Comparison of ENCODE assay signal across 23 mouse cellular contexts in the genomic region with DNA sequence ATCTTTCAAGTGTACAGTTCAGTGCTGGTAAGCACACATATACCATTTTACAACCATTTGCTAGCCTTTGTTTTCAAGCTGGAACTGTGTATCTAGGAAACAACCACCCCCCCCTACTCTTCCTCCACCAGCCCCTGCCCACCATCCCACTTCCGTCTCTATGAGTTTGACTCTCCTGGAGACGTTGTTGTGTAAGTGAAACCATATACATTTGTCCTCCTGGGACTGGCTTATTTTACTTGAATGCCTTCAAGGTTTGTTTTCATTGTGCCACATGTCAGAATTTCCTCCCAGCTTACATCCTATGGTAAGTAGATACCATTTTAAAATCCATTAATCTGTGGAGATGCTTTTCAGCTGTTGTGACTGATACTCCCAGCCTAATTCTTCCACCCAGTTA.
DNase-seq lines count a peak whose midpoint lies in the region; ATAC-seq and TF ChIP-seq lines count a peak whose summit lies in the region.
"Had no signal": no experiment of that assay in that cellular context is flagged by ENCODE, and none has a peak within 500 bp of the region (broad histone marks: within the 10 kb centered on the region; RNA-seq: fewer than 3 reads in every experiment).

No protein-coding gene starts in this region.

- no peak for ATAC-seq in embryonic facial prominence, embryonic 11.5 days (replicated peaks; ENCODE audit: insufficient number of reproducible peaks, low FRiP score, low TSS enrichment, low read depth)
- no peak for ATAC-seq in intestine, embryonic 14.5 days (replicated peaks; ENCODE audit: low FRiP score, low TSS enrichment, low read depth)
- no peak for ATAC-seq in intestine, postnatal 0 days
- no peak for ATAC-seq in kidney, postnatal 0 days (replicated peaks; ENCODE audit: low FRiP score, low read depth)
- no peak for ATAC-seq in stomach, embryonic 14.5 days (ENCODE audit: insufficient number of reproducible peaks, insufficient read depth, low FRiP score, low read depth)
- ATAC-seq in stomach, postnatal 0 days (ENCODE audit: low FRiP score, low TSS enrichment), result no peak
- ATAC-seq: CD4-positive, CD25-positive, alpha-beta regulatory T cell, adult 4 months; forebrain, embryonic 13.5 days; forebrain, postnatal 0 days had no signal

- H3K4me3 ChIP-seq in embryonic facial prominence, embryonic 11.5 days (ENCODE audit: low read depth, low read length), result no peak overlapping the region
- no peak overlapping the region for H3K4me3 ChIP-seq in embryonic facial prominence, embryonic 10.5 days
- H3K4me3 ChIP-seq in intestine, embryonic 14.5 days (ENCODE audit: low read depth, low read length), result no peak overlapping the region
- H3K4me3 ChIP-seq in intestine, postnatal 0 days (ENCODE audit: low read depth, low read length), result no peak overlapping the region
- no peak overlapping the region for H3K4me3 ChIP-seq in kidney, postnatal 0 days (replicated peaks; ENCODE audit: low read depth, low read length)
- no peak overlapping the region for H3K4me3 ChIP-seq in stomach, embryonic 14.5 days (ENCODE audit: low read depth, low read length)
- H3K4me3 ChIP-seq in stomach, postnatal 0 days (ENCODE audit: low read depth, low read length), result no peak overlapping the region
- H3K4me3 ChIP-seq: embryonic facial prominence, embryonic 13.5 days; forebrain, embryonic 13.5 days; heart, adult 2 months; heart, embryonic 15.5 days had no signal

- H3K9ac ChIP-seq in embryonic facial prominence, embryonic 11.5 days (replicated peaks; ENCODE audit: low read length), result no peak overlapping the region
- no peak overlapping the region for H3K9ac ChIP-seq in intestine, embryonic 14.5 days (ENCODE audit: low read length)
- H3K9ac ChIP-seq in intestine, postnatal 0 days (ENCODE audit: low read depth, low read length), result no peak overlapping the region
- no peak overlapping the region for H3K9ac ChIP-seq in kidney, postnatal 0 days (ENCODE audit: low read depth, low read length)
- H3K9ac ChIP-seq in stomach, embryonic 14.5 days (replicated peaks; ENCODE audit: low read depth, low read length), result no peak overlapping the region
- H3K9ac ChIP-seq in stomach, postnatal 0 days (ENCODE audit: low read length), result no peak overlapping the region
- H3K9ac ChIP-seq: embryonic facial prominence, embryonic 13.5 days; forebrain, embryonic 13.5 days; forebrain, postnatal 0 days; heart, embryonic 15.5 days had no signal

- no peaks in the 10 kb centered on the region for H3K4me1 ChIP-seq in embryonic facial prominence, embryonic 11.5 days (ENCODE audit: control insufficient read depth, insufficient read depth, low read length)
- peaks cover 11% of the 10 kb centered on the region; the same call in 1 of the 2 replicates for H3K4me1 ChIP-seq in embryonic facial prominence, embryonic 10.5 days
- H3K4me1 ChIP-seq in intestine, embryonic 14.5 days (replicated peaks; ENCODE audit: control insufficient read depth, insufficient read depth, low read length), result 0 out of 2 replicates have a peak, but pooled peaks cover 2% of the 10 kb centered on the region
- no peaks in the 10 kb centered on the region for H3K4me1 ChIP-seq in intestine, postnatal 0 days (replicated peaks; ENCODE audit: control insufficient read depth, insufficient read depth, low read length)
- H3K4me1 ChIP-seq in kidney, postnatal 0 days (replicated peaks; ENCODE audit: insufficient read depth, low read length), result no peaks in the 10 kb centered on the region; the same call in 1 of the 2 replicates
- no peaks in the 10 kb centered on the region for H3K4me1 ChIP-seq in stomach, embryonic 14.5 days (ENCODE audit: control insufficient read depth, insufficient read depth, low read length)
- H3K4me1 ChIP-seq in stomach, postnatal 0 days (replicated peaks; ENCODE audit: control insufficient read depth, insufficient read depth), result no peaks in the 10 kb centered on the region
- H3K4me1 ChIP-seq: forebrain, embryonic 13.5 days; heart, embryonic 15.5 days had no signal

- no peaks in the 10 kb centered on the region for H3K27me3 ChIP-seq in embryonic facial prominence, embryonic 11.5 days (ENCODE audit: control insufficient read depth, insufficient read depth, low read length)
- H3K27me3 ChIP-seq in embryonic facial prominence, embryonic 10.5 days (replicated peaks; ENCODE audit: low read depth, poor library complexity, severe bottlenecking), result no peaks in the 10 kb centered on the region
- no peaks in the 10 kb centered on the region for H3K27me3 ChIP-seq in intestine, embryonic 14.5 days (replicated peaks; ENCODE audit: control insufficient read depth, insufficient read depth, low read length)
- no peaks in the 10 kb centered on the region for H3K27me3 ChIP-seq in intestine, postnatal 0 days (replicated peaks; ENCODE audit: control insufficient read depth, insufficient read depth, low read length)
- H3K27me3 ChIP-seq in kidney, postnatal 0 days (ENCODE audit: insufficient read depth, low read length), result no peaks in the 10 kb centered on the region
- H3K27me3 ChIP-seq in stomach, embryonic 14.5 days (ENCODE audit: control insufficient read depth, insufficient read depth, low read length), result no peaks in the 10 kb centered on the region
- H3K27me3 ChIP-seq in stomach, postnatal 0 days (ENCODE audit: control insufficient read depth, insufficient read depth, low read length), result no peaks in the 10 kb centered on the region
- H3K27me3 ChIP-seq: embryonic facial prominence, embryonic 13.5 days; forebrain, embryonic 13.5 days; heart, embryonic 15.5 days had no signal

- 21% methylated on average over 2 of the region's 2 CpGs for WGBS in embryonic facial prominence, embryonic 11.5 days
- WGBS in embryonic facial prominence, embryonic 10.5 days, result 34% methylated on average over 2 of the region's 2 CpGs
- 43% methylated on average over 2 of the region's 2 CpGs for WGBS in intestine, embryonic 14.5 days
- WGBS in intestine, postnatal 0 days, result 58% methylated on average over 2 of the region's 2 CpGs
- 25% methylated on average over 2 of the region's 2 CpGs for WGBS in kidney, postnatal 0 days
- WGBS in stomach, embryonic 14.5 days, result 33% methylated on average over 2 of the region's 2 CpGs
- 58% methylated on average over 2 of the region's 2 CpGs for WGBS in stomach, postnatal 0 days

- no peak for TF ChIP-seq CTCF in intestine, postnatal 0 days (IDR thresholded peaks at IDR 0.05; ENCODE audit: low read depth)
- no peak for TF ChIP-seq CTCF in kidney, postnatal 0 days (IDR thresholded peaks at IDR 0.05; ENCODE audit: low read depth)
- TF ChIP-seq CTCF in stomach, postnatal 0 days (IDR thresholded peaks at IDR 0.05; ENCODE audit: low read depth), result no peak

- no peak overlapping the region for H3K27ac ChIP-seq in embryonic facial prominence, embryonic 11.5 days (replicated peaks; ENCODE audit: low read depth, low read length)
- no peak overlapping the region for H3K27ac ChIP-seq in embryonic facial prominence, embryonic 10.5 days (replicated peaks)
- H3K27ac ChIP-seq in intestine, embryonic 14.5 days (ENCODE audit: low read depth), result peak overlapping the region; percentile 13; the same call in 1 of the 2 replicates
- no peak overlapping the region for H3K27ac ChIP-seq in intestine, postnatal 0 days (ENCODE audit: low read depth, low read length)
- H3K27ac ChIP-seq in kidney, postnatal 0 days, result no peak overlapping the region
- H3K27ac ChIP-seq in stomach, embryonic 14.5 days (ENCODE audit: low read length), result peak overlapping the region; percentile 0; the same call in 1 of the 2 replicates
- no peak overlapping the region for H3K27ac ChIP-seq in stomach, postnatal 0 days (replicated peaks)
- H3K27ac ChIP-seq: embryonic facial prominence, embryonic 13.5 days; forebrain, embryonic 13.5 days; heart, adult 2 months; heart, embryonic 15.5 days had no signal

- TF ChIP-seq EP300 in stomach, postnatal 0 days (optimal IDR thresholded peaks at IDR 0.05), result no peak

- H3K9me3 ChIP-seq in embryonic facial prominence, embryonic 11.5 days (replicated peaks; ENCODE audit: control insufficient read depth, low read length), result no peaks in the 10 kb centered on the region
- H3K9me3 ChIP-seq in embryonic facial prominence, embryonic 10.5 days, result no peaks in the 10 kb centered on the region
- no peaks in the 10 kb centered on the region for H3K9me3 ChIP-seq in intestine, embryonic 14.5 days (ENCODE audit: control insufficient read depth, low read length)
- no peaks in the 10 kb centered on the region for H3K9me3 ChIP-seq in intestine, postnatal 0 days (ENCODE audit: control insufficient read depth)
- no peaks in the 10 kb centered on the region for H3K9me3 ChIP-seq in kidney, postnatal 0 days (replicated peaks; ENCODE audit: low read length)
- no peaks in the 10 kb centered on the region for H3K9me3 ChIP-seq in stomach, embryonic 14.5 days (ENCODE audit: control insufficient read depth, low read depth, low read length)
- H3K9me3 ChIP-seq in stomach, postnatal 0 days (ENCODE audit: control insufficient read depth, low read length), result no peaks in the 10 kb centered on the region
- H3K9me3 ChIP-seq: embryonic facial prominence, embryonic 13.5 days; forebrain, embryonic 13.5 days; heart, embryonic 15.5 days had no signal

- H3K36me3 ChIP-seq in embryonic facial prominence, embryonic 11.5 days (replicated peaks; ENCODE audit: control insufficient read depth, insufficient read depth, low read depth, low read length), result no peaks in the 10 kb centered on the region
- H3K36me3 ChIP-seq in embryonic facial prominence, embryonic 10.5 days (replicated peaks), result no peaks in the 10 kb centered on the region
- H3K36me3 ChIP-seq in intestine, embryonic 14.5 days (ENCODE audit: control insufficient read depth, insufficient read depth, low read length), result 0 out of 2 replicates have a peak, but pooled peaks cover 2% of the 10 kb centered on the region
- H3K36me3 ChIP-seq in intestine, postnatal 0 days (ENCODE audit: control insufficient read depth, insufficient read depth), result no peaks in the 10 kb centered on the region
- no peaks in the 10 kb centered on the region for H3K36me3 ChIP-seq in kidney, postnatal 0 days (ENCODE audit: insufficient read depth, low read length)
- no peaks in the 10 kb centered on the region; the same call in 1 of the 2 replicates for H3K36me3 ChIP-seq in stomach, embryonic 14.5 days (ENCODE audit: control insufficient read depth, insufficient read depth, low read length)
- no peaks in the 10 kb centered on the region for H3K36me3 ChIP-seq in stomach, postnatal 0 days (ENCODE audit: control insufficient read depth, insufficient read depth, low read length)
- H3K36me3 ChIP-seq: G1E; heart, embryonic 15.5 days had no signal

- peak; percentile 50 for DNase-seq in embryonic facial prominence, embryonic 11.5 days (ENCODE audit: low spot score)
- DNase-seq in embryonic facial prominence, embryonic 10.5 days (ENCODE audit: low spot score), result no peak
- DNase-seq in intestine, embryonic 14.5 days (ENCODE audit: low spot score), result no peak
- DNase-seq in kidney, postnatal 0 days (ENCODE audit: low spot score), result peak; percentile 4
- no peak for DNase-seq in kidney, adult 8-10 months
- no peak for DNase-seq in stomach, postnatal 0 days (ENCODE audit: low spot score)
- DNase-seq: adrenal gland, postnatal 10 days; B cell, adult 2 months; cerebellum, adult 11 months; cerebellum, adult 8-10 months; cerebellum, postnatal 14 days; forebrain, postnatal 0 days; gastrocnemius, postnatal 14 days; heart, adult 2 months; heart, postnatal 14 days had no signal

- no peak overlapping the region for H3K4me2 ChIP-seq in embryonic facial prominence, embryonic 11.5 days (ENCODE audit: low read depth, low read length)
- H3K4me2 ChIP-seq in intestine, embryonic 14.5 days (ENCODE audit: low read length), result no peak overlapping the region
- no peak overlapping the region for H3K4me2 ChIP-seq in intestine, postnatal 0 days (replicated peaks; ENCODE audit: low read depth)
- H3K4me2 ChIP-seq in kidney, postnatal 0 days (ENCODE audit: low read length), result no peak overlapping the region
- no peak overlapping the region for H3K4me2 ChIP-seq in stomach, embryonic 14.5 days (replicated peaks; ENCODE audit: low read depth, low read length)
- no peak overlapping the region for H3K4me2 ChIP-seq in stomach, postnatal 0 days (replicated peaks; ENCODE audit: low read depth)
- H3K4me2 ChIP-seq: embryonic facial prominence, embryonic 13.5 days; forebrain, embryonic 13.5 days; heart, embryonic 11.5 days; heart, embryonic 15.5 days had no signal

Comparison
In these comparisons a context has a peak if more than half of its experiments do, and no peak if none do; other contexts are left out.
1. DNase-seq: peak in embryonic facial prominence, embryonic 11.5 days (single experiment) and kidney, postnatal 0 days (single experiment); none in embryonic facial prominence, embryonic 10.5 days (single experiment), intestine, embryonic 14.5 days (single experiment), kidney, adult 8-10 months (0 of 2) and stomach, postnatal 0 days (single experiment).
2. H3K27ac ChIP-seq: peak in intestine, embryonic 14.5 days (single experiment) and stomach, embryonic 14.5 days (single experiment); none in embryonic facial prominence, embryonic 11.5 days (single experiment), embryonic facial prominence, embryonic 10.5 days (single experiment), intestine, postnatal 0 days (single experiment), kidney, postnatal 0 days (single experiment) and stomach, postnatal 0 days (single experiment).